Mouse (Mus musculus) lung, embryonic 15.5 days (tissue): ENCODE data around the gene Enpp1. TPM values are rescaled to one million over a fixed set of nuclear protein-coding genes. Genes with fewer than 3 reads are reported as not detected.

Experiments used
- ATAC-seq: fragments of 200-750 bp; cut with Nextera tagmentation; 2 replicates; pipeline ENCODE4 v1.8.0; 2017; ENCODE audit warnings: moderate number of reproducible peaks, borderline replicate concordance; ENCODE audit not compliant: low FRiP score, low TSS enrichment; ENCODE audit errors: extremely low read depth
- H3K27ac ChIP-seq: fragments of 300-500 bp; sonication (generic); 2 replicates; pipeline ENCODE4 v1.5.1; 2015; ENCODE audit warnings: moderate library complexity, mild to moderate bottlenecking, inconsistent platforms
- H3K27me3 ChIP-seq: fragments of 300-500 bp; sonication (generic); 2 replicates; pipeline ENCODE4 v1.6.1; 2015; ENCODE audit warnings: inconsistent platforms
- H3K36me3 ChIP-seq: fragments of 300-500 bp; sonication (generic); 2 replicates; pipeline ENCODE4 v1.6.1; 2015; ENCODE audit warnings: inconsistent platforms
- H3K4me1 ChIP-seq: fragments of 300-500 bp; sonication (generic); 2 replicates; pipeline ENCODE4 v1.6.1; 2015; ENCODE audit warnings: inconsistent platforms
- H3K4me2 ChIP-seq: fragments of 300-500 bp; sonication (generic); 2 replicates; pipeline ENCODE4 v1.6.1; 2015; ENCODE audit warnings: inconsistent platforms, mild to moderate bottlenecking, moderate library complexity
- H3K4me3 ChIP-seq: fragments of 300-500 bp; sonication (generic); 2 replicates; pipeline ENCODE4 v1.5.1; 2015; ENCODE audit warnings: mild to moderate bottlenecking, inconsistent platforms
- H3K9ac ChIP-seq: fragments of 300-500 bp; sonication (generic); 2 replicates; pipeline ENCODE4 v1.6.1; 2015; ENCODE audit warnings: inconsistent platforms
- H3K9me3 ChIP-seq: fragments of 300-500 bp; sonication (generic); 2 replicates; pipeline ENCODE4 v1.6.1; 2016; ENCODE audit warnings: inconsistent platforms
- WGBS: fragments of 180-500 bp; shearing (Covaris S2); methylation state at CpG from one replicate; pipeline ENCODE4 v1.1.7; 2015; 5-methylcytosine and 5-hydroxymethylcytosine counted together
- polyA plus RNA-seq: library from polyadenylated mRNA; unstranded; fragments of >200 nt; fragmentation: Nextera tagmentation; extraction: Ambion mirVana; gene quantifications from 2 replicates; pipeline ENCODE4 v1.2.1, GENCODE M21; 2015

Enpp1 gene
- polyA plus RNA-seq, 1 experiment from 2014 or later = 3.1 TPM

- WGBS = 73% methylated on average over 6 of the region's 6 CpGs
- 0 out of 2 replicates have a peak, but pooled peaks cover 2% of the 10 kb centered on the region for H3K27me3 ChIP-seq
- H3K4me3 ChIP-seq = no peak overlapping the region
- H3K9ac ChIP-seq = no peak overlapping the region
- H3K4me2 ChIP-seq = no peak overlapping the region
- no peaks in the 10 kb centered on the region for H3K36me3 ChIP-seq
- no peak overlapping the region for H3K27ac ChIP-seq
- no peak for ATAC-seq
- H3K9me3 ChIP-seq = no peaks in the 10 kb centered on the region
- peaks cover 6% of the 10 kb centered on the region; the same call in 1 of the 2 replicates for H3K4me1 ChIP-seq
Observed at GRCm38 (mm10) chr10:24707745-24708144, 4.2 kb downstream of the Enpp1 start.

GRCm38 (mm10) chr10:24706431-24707140 is 5.4 kb downstream of the Enpp1 start:
- H3K4me3 ChIP-seq = no peak overlapping the region
- H3K9ac ChIP-seq = no peak overlapping the region
- H3K4me1 ChIP-seq = peaks cover 6% of the 10 kb centered on the region; the same call in 1 of the 2 replicates
- H3K36me3 ChIP-seq = no peaks in the 10 kb centered on the region
- no peak overlapping the region for H3K27ac ChIP-seq
- no peak overlapping the region for H3K4me2 ChIP-seq
- WGBS = 62% methylated on average over 2 of the region's 2 CpGs
- H3K27me3 ChIP-seq = 0 out of 2 replicates have a peak, but pooled peaks cover 2% of the 10 kb centered on the region
- H3K9me3 ChIP-seq = no peaks in the 10 kb centered on the region
- no peak for ATAC-seq

GRCm38 (mm10) chr10:24702698-24703097 is 9.3 kb downstream of the Enpp1 start:
- WGBS = 71% methylated on average over 2 of the region's 2 CpGs
- Histone ChIP-seq H3K9ac (no peak overlapping the region), H3K4me1 (no peaks in the 10 kb centered on the region; the same call in 1 of the 2 replicates), H3K4me2 (no peak overlapping the region), H3K27ac (no peak overlapping the region), H3K4me3 (no peak overlapping the region), H3K27me3 (no peaks in the 10 kb centered on the region), H3K9me3 (no peaks in the 10 kb centered on the region), H3K36me3 (no peaks in the 10 kb centered on the region)
- ATAC-seq = no peak

GRCm38 (mm10) chr10:24698131-24698775 is 13.7 kb downstream of the Enpp1 start:
- H3K27ac ChIP-seq = no peak overlapping the region
- ATAC-seq = no peak
- WGBS = 53% methylated on average over 6 of the region's 6 CpGs

GRCm38 (mm10) chr10:24696761-24697160 is 15.2 kb downstream of the Enpp1 start:
- H3K4me2 ChIP-seq = no peak overlapping the region
- no peak overlapping the region for H3K4me3 ChIP-seq
- H3K9me3 ChIP-seq = no peaks in the 10 kb centered on the region
- H3K9ac ChIP-seq = no peak overlapping the region
- H3K27me3 ChIP-seq = no peaks in the 10 kb centered on the region
- no peaks in the 10 kb centered on the region; the same call in 1 of the 2 replicates for H3K4me1 ChIP-seq
- no peak for ATAC-seq
- 68% methylated on average over 3 of the region's 3 CpGs for WGBS
- no peak overlapping the region for H3K27ac ChIP-seq
- H3K36me3 ChIP-seq = no peaks in the 10 kb centered on the region

More at GRCm38 (mm10) chr10:24698131-24698775, 13.7 kb downstream of the Enpp1 start:
- H3K27me3 ChIP-seq = no peaks in the 10 kb centered on the region
- H3K4me1 ChIP-seq = no peaks in the 10 kb centered on the region; the same call in 1 of the 2 replicates
- H3K9ac ChIP-seq = no peak overlapping the region
- no peaks in the 10 kb centered on the region for H3K9me3 ChIP-seq
- H3K4me3 ChIP-seq = no peak overlapping the region
- no peaks in the 10 kb centered on the region for H3K36me3 ChIP-seq
- no peak overlapping the region for H3K4me2 ChIP-seq

GRCm38 (mm10) chr10:24695786-24696185 is 16.2 kb downstream of the Enpp1 start:
- Histone ChIP-seq H3K36me3 (no peaks in the 10 kb centered on the region), H3K9me3 (no peaks in the 10 kb centered on the region), H3K9ac (no peak overlapping the region), H3K4me1 (no peaks in the 10 kb centered on the region; the same call in 1 of the 2 replicates), H3K27me3 (no peaks in the 10 kb centered on the region), H3K27ac (no peak overlapping the region), H3K4me3 (no peak overlapping the region), H3K4me2 (no peak overlapping the region)
- 69% methylated on average over 5 of the region's 5 CpGs for WGBS
- no peak for ATAC-seq

GRCm38 (mm10) chr10:24682518-24683104 is 29.3 kb downstream of the Enpp1 start:
- 74% methylated on average over 7 of the region's 7 CpGs for WGBS
- Histone ChIP-seq H3K4me1 (no peaks in the 10 kb centered on the region), H3K36me3 (no peaks in the 10 kb centered on the region), H3K4me2 (no peak overlapping the region), H3K27ac (no peak overlapping the region), H3K9me3 (no peaks in the 10 kb centered on the region), H3K9ac (no peak overlapping the region), H3K27me3 (no peaks in the 10 kb centered on the region), H3K4me3 (no peak overlapping the region)
- ATAC-seq = no peak

- H3K9me3 ChIP-seq = no peaks in the 10 kb centered on the region
- WGBS = 87% methylated on average over 18 of the region's 18 CpGs
- H3K9ac ChIP-seq = no peak overlapping the region
- ATAC-seq = no peak
- H3K36me3 ChIP-seq = no peaks in the 10 kb centered on the region
- H3K4me2 ChIP-seq = no peak overlapping the region
- H3K4me3 ChIP-seq = no peak overlapping the region
- no peak overlapping the region for H3K27ac ChIP-seq
- H3K27me3 ChIP-seq = no peaks in the 10 kb centered on the region
- no peaks in the 10 kb centered on the region for H3K4me1 ChIP-seq
Observed at GRCm38 (mm10) chr10:24677681-24678080, 34.3 kb downstream of the Enpp1 start.

GRCm38 (mm10) chr10:24674261-24674660 is 37.7 kb downstream of the Enpp1 start:
- Histone ChIP-seq H3K4me3 (no peak overlapping the region), H3K4me2 (no peak overlapping the region)

GRCm38 (mm10) chr10:24672948-24673347 is 39.0 kb downstream of the Enpp1 start:
- Histone ChIP-seq H3K9me3 (no peaks in the 10 kb centered on the region), H3K4me3 (no peak overlapping the region), H3K27ac (no peak overlapping the region), H3K4me1 (no peaks in the 10 kb centered on the region), H3K4me2 (no peak overlapping the region), H3K27me3 (no peaks in the 10 kb centered on the region), H3K9ac (no peak overlapping the region), H3K36me3 (no peaks in the 10 kb centered on the region)
- WGBS = 94% methylated on average over 2 of the region's 2 CpGs
- no peak for ATAC-seq

More at GRCm38 (mm10) chr10:24674261-24674660, 37.7 kb downstream of the Enpp1 start:
- 74% methylated on average over 6 of the region's 6 CpGs for WGBS
- Histone ChIP-seq H3K4me1 (no peaks in the 10 kb centered on the region), H3K27ac (no peak overlapping the region), H3K9me3 (no peaks in the 10 kb centered on the region), H3K9ac (no peak overlapping the region), H3K36me3 (no peaks in the 10 kb centered on the region), H3K27me3 (no peaks in the 10 kb centered on the region)
- no peak for ATAC-seq

GRCm38 (mm10) chr10:24670548-24670947 is 41.4 kb downstream of the Enpp1 start:
- 79% methylated on average over 6 of the region's 6 CpGs for WGBS
- no peaks in the 10 kb centered on the region for H3K27me3 ChIP-seq
- H3K4me3 ChIP-seq = no peak overlapping the region
- no peak for ATAC-seq
- H3K9ac ChIP-seq = no peak overlapping the region
- no peaks in the 10 kb centered on the region for H3K4me1 ChIP-seq
- no peak overlapping the region for H3K27ac ChIP-seq
- no peaks in the 10 kb centered on the region for H3K36me3 ChIP-seq
- H3K9me3 ChIP-seq = no peaks in the 10 kb centered on the region
- no peak overlapping the region for H3K4me2 ChIP-seq

- Histone ChIP-seq H3K4me3 (no peak overlapping the region), H3K4me2 (no peak overlapping the region), H3K9me3 (no peaks in the 10 kb centered on the region), H3K9ac (no peak overlapping the region), H3K27me3 (no peaks in the 10 kb centered on the region), H3K4me1 (no peaks in the 10 kb centered on the region), H3K36me3 (no peaks in the 10 kb centered on the region), H3K27ac (no peak overlapping the region)
- no peak for ATAC-seq
- 89% methylated on average over 11 of the region's 11 CpGs for WGBS
Observed at GRCm38 (mm10) chr10:24650990-24651569, 60.9 kb downstream of the Enpp1 start.
